Mouse (Mus musculus) neural tube, embryonic 14.5 days (tissue): ENCODE measurements at regions not wholly inside any gene's neighbourhood (a gene's known extent, or its start where the extent isn't known, plus 50 kb on each side); places are given as distances from the start of the nearest gene placed in this dataset.
A peak's percentile ranks its signal among the peaks of the same experiment; 100 is the strongest.

Experiments
- ATAC-seq: fragments of 200-750 bp; cut with Nextera tagmentation; 2 replicates; pipeline ENCODE4 v1.8.0; 2017; ENCODE audit warnings: low read depth, mild to moderate bottlenecking, moderate TSS enrichment, moderate library complexity
- H3K27ac ChIP-seq: fragments of 300-500 bp; sonication (generic); 2 replicates; pipeline ENCODE4 v1.5.1; 2014; ENCODE audit warnings: low read depth, mild to moderate bottlenecking, control low read depth, low read length, moderate library complexity, mixed read lengths
- H3K27me3 ChIP-seq: fragments of 300-500 bp; sonication (generic); 2 replicates; pipeline ENCODE4 v1.6.1; 2014; ENCODE audit warnings: low read length; ENCODE audit not compliant: control insufficient read depth, insufficient read depth
- H3K36me3 ChIP-seq: fragments of 300-500 bp; sonication (generic); 2 replicates; pipeline ENCODE4 v1.6.1; 2014; ENCODE audit warnings: low read length, mixed read lengths; ENCODE audit not compliant: control insufficient read depth, insufficient read depth
- H3K4me1 ChIP-seq: fragments of 300-500 bp; sonication (generic); 2 replicates; pipeline ENCODE4 v1.6.1; 2014; ENCODE audit warnings: low read length; ENCODE audit not compliant: control insufficient read depth, insufficient read depth
- H3K4me2 ChIP-seq: fragments of 300-500 bp; sonication (generic); 2 replicates; pipeline ENCODE4 v1.6.1; 2014; ENCODE audit warnings: mild to moderate bottlenecking, low read depth, low read length, control low read depth
- H3K4me3 ChIP-seq: fragments of 300-500 bp; sonication (generic); 2 replicates; pipeline ENCODE4 v1.5.1; 2014; ENCODE audit warnings: low read depth, low read length, control low read depth, mixed read lengths
- H3K9ac ChIP-seq: fragments of 300-500 bp; sonication (generic); replicated peaks from 2 replicates; pipeline ENCODE4 v1.6.1; 2014; ENCODE audit warnings: low read depth, mild to moderate bottlenecking, control low read depth, low read length, mixed read lengths
- H3K9me3 ChIP-seq: fragments of 300-500 bp; sonication (generic); 2 replicates; pipeline ENCODE4 v1.6.1; 2016; ENCODE audit warnings: low read length; ENCODE audit not compliant: control insufficient read depth
- WGBS: fragments of 180-500 bp; shearing (Covaris S2); extraction: QIAGEN DNeasy Blood & Tissue Kit; methylation state at CpG from one replicate; pipeline ENCODE4 v1.1.7; 2014; 5-methylcytosine and 5-hydroxymethylcytosine counted together

- no peak for ATAC-seq
- Histone ChIP-seq H3K4me3 (no peak overlapping the region), H3K4me2 (no peak overlapping the region), H3K9ac (no peak overlapping the region), H3K27ac (no peak overlapping the region), H3K9me3 (no peaks in the 10 kb centered on the region), H3K36me3 (no peaks in the 10 kb centered on the region), H3K4me1 (no peaks in the 10 kb centered on the region), H3K27me3 (no peaks in the 10 kb centered on the region)
- WGBS: 94% methylated on average over 2 of the region's 2 CpGs
Measured at GRCm38 (mm10) chr13:110569180-110569512, 174.3 kb downstream of the Plk2 start.

DNA sequence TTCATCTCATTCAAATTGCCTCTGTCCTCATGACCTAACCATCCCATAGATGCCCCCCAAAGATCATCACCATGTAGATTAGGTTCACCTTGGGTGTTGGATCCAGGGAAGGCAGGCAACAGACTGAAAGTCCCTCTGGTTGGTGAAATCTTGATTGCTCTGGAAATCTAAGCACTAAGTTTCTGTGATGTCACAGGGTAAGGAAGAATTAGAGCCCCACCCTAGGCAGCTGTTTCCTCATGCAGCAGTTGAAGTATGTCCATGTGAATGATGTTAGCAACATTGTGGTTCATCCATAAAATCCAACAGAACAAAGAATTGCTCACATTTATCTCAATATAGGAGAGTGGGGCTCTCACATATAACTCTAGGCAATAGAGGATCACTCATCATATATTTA lies 175.5 kb downstream of the Plk2 start:
- no peak for ATAC-seq

DNA sequence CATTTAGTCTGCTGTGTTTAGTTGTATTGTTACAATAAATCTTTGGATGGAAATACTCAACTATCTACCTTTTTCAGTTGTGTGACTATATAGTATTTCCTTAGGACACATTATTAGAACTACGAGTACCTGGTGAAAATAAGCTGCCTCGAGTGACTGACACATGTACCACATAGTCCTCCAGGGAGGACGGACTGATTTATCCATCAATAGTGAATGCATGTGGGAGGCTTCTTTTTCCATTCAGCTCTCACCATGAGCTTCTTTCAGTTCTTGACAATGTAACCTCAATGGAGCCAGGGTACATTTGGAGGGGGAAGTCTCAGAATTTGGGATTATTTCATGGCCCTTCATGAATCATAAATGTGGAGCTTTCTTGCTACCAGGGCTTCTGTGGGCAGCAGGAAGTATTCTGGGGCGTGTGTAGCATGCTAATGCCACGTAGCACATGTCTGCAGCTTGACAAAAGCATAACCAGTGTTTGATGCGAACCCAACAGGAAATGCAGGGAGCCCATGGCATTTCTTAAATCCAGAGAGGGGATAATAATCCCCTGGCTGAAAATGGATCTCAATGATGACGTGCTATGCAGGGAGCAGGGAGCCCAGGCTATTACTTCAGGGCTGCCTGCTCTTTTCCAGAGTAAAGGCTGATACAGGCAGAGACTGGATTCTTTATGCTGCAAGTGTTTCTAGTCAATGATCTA lies 178.7 kb downstream of the Plk2 start:
- Histone ChIP-seq H3K9me3 (no peaks in the 10 kb centered on the region), H3K9ac (no peak overlapping the region), H3K27me3 (no peaks in the 10 kb centered on the region), H3K27ac (0 out of 2 replicates have a peak overlapping the region, but pooled peaks have one; percentile 44), H3K4me3 (no peak overlapping the region), H3K4me1 (peaks cover 5% of the 10 kb centered on the region; the same call in 1 of the 2 replicates), H3K4me2 (no peak overlapping the region), H3K36me3 (no peaks in the 10 kb centered on the region)
- WGBS: 65% methylated on average over 7 of the region's 7 CpGs
- ATAC-seq: no peak

More for the DNA sequence above, 175.5 kb downstream of the Plk2 start:
- no peak overlapping the region for H3K4me2 ChIP-seq
- no peak overlapping the region for H3K27ac ChIP-seq
- H3K9me3 ChIP-seq: no peaks in the 10 kb centered on the region
- H3K36me3 ChIP-seq: no peaks in the 10 kb centered on the region
- no peak overlapping the region for H3K9ac ChIP-seq
- H3K27me3 ChIP-seq: no peaks in the 10 kb centered on the region
- no peak overlapping the region for H3K4me3 ChIP-seq
- H3K4me1 ChIP-seq: peaks cover 5% of the 10 kb centered on the region; the same call in 1 of the 2 replicates

- H3K9ac ChIP-seq: no peak overlapping the region
- WGBS: 49% methylated on average over 6 of the region's 6 CpGs
- no peaks in the 10 kb centered on the region for H3K27me3 ChIP-seq
- 0 out of 2 replicates have a peak overlapping the region, but pooled peaks have one; percentile 13 for H3K27ac ChIP-seq
- no peaks in the 10 kb centered on the region for H3K9me3 ChIP-seq
- no peaks in the 10 kb centered on the region for H3K36me3 ChIP-seq
- H3K4me3 ChIP-seq: no peak overlapping the region
- no peak overlapping the region for H3K4me2 ChIP-seq
- H3K4me1 ChIP-seq: peaks cover 5% of the 10 kb centered on the region; the same call in 1 of the 2 replicates
- ATAC-seq: peak; percentile 69
Measured at GRCm38 (mm10) chr13:110574764-110575471, 180.1 kb downstream of the Plk2 start.

GRCm38 (mm10) chr13:110578159-110578558 lies 183.3 kb downstream of the Plk2 start:
- Histone ChIP-seq H3K9me3 (no peaks in the 10 kb centered on the region), H3K9ac (no peak overlapping the region), H3K4me1 (peaks cover 5% of the 10 kb centered on the region; the same call in 1 of the 2 replicates), H3K27ac (no peak overlapping the region), H3K27me3 (no peaks in the 10 kb centered on the region), H3K4me2 (no peak overlapping the region), H3K4me3 (no peak overlapping the region), H3K36me3 (no peaks in the 10 kb centered on the region)
- no peak for ATAC-seq
- WGBS: 80% methylated on average over 7 of the region's 7 CpGs

DNA sequence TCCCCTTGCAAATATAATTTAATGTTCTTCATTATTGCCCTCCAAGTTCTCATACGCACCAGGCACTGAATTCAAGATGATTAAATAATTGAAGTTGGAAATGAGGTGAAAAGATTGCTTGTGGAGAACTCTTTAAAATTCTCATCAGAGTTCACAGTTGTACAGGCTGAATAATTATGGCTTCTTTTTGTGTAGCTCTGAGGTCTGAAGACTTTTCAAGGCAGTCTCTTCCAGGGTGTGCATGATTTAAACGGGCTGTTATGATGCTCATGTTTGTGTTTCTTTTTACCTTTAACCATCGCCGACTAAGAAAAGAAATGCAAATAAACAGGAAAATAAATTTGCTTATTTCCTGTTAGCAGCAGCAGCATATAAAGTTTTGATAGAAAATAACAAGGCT lies 185.3 kb downstream of the Plk2 start:
- H3K27ac ChIP-seq: no peak overlapping the region
- 79% methylated on average over 4 of the region's 4 CpGs for WGBS
- no peak overlapping the region for H3K9ac ChIP-seq
- no peaks in the 10 kb centered on the region for H3K27me3 ChIP-seq
- no peak overlapping the region for H3K4me2 ChIP-seq
- no peak overlapping the region for H3K4me3 ChIP-seq
- H3K4me1 ChIP-seq: peaks cover 2% of the 10 kb centered on the region; the same call in 1 of the 2 replicates
- ATAC-seq: no peak
- H3K36me3 ChIP-seq: no peaks in the 10 kb centered on the region
- no peaks in the 10 kb centered on the region for H3K9me3 ChIP-seq

GRCm38 (mm10) chr13:110580570-110580969 lies 185.7 kb downstream of the Plk2 start:
- Histone ChIP-seq H3K4me3 (no peak overlapping the region), H3K4me2 (no peak overlapping the region), H3K27ac (no peak overlapping the region), H3K9ac (no peak overlapping the region), H3K9me3 (no peaks in the 10 kb centered on the region), H3K27me3 (no peaks in the 10 kb centered on the region), H3K4me1 (no peaks in the 10 kb centered on the region), H3K36me3 (no peaks in the 10 kb centered on the region)
- WGBS: 69% methylated on average over 5 of the region's 5 CpGs
- no peak for ATAC-seq

- H3K9ac ChIP-seq: no peak overlapping the region
- H3K4me1 ChIP-seq: no peaks in the 10 kb centered on the region
- H3K27me3 ChIP-seq: no peaks in the 10 kb centered on the region
- ATAC-seq: no peak
- H3K9me3 ChIP-seq: no peaks in the 10 kb centered on the region
- no peaks in the 10 kb centered on the region for H3K36me3 ChIP-seq
- 59% methylated on average over 10 of the region's 10 CpGs for WGBS
- no peak overlapping the region for H3K4me2 ChIP-seq
- no peak overlapping the region for H3K27ac ChIP-seq
- H3K4me3 ChIP-seq: no peak overlapping the region
Measured at GRCm38 (mm10) chr13:110584765-110585164, 189.9 kb downstream of the Plk2 start.

DNA sequence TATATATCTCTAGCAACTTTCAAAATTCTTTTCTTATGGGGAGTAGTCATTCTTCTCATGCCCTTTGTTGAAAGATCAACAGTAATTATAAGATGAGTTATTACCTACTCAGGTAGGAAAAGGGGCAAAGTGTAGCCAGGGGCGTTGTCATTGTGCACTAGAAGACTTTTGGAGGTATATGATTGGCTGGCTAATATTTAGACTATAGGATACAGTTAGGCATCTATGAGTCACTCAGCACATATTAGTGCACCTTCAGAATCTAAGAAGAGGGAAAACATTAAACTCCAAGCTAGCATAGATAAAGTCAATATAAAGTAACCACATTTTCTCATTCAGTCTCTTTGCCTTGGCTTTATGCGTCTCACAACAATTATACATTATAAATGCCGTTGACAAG lies 199.8 kb downstream of the Plk2 start:
- no peaks in the 10 kb centered on the region for H3K9me3 ChIP-seq
- H3K4me1 ChIP-seq: no peaks in the 10 kb centered on the region
- ATAC-seq: no peak
- no peaks in the 10 kb centered on the region for H3K27me3 ChIP-seq
- no peak overlapping the region for H3K4me3 ChIP-seq
- H3K36me3 ChIP-seq: no peaks in the 10 kb centered on the region
- H3K4me2 ChIP-seq: no peak overlapping the region
- 91% methylated on average over 3 of the region's 3 CpGs for WGBS
- H3K9ac ChIP-seq: no peak overlapping the region
- no peak overlapping the region for H3K27ac ChIP-seq
